Mouse (Mus musculus) limb, embryonic 11.5 days (tissue): ENCODE measurements at regions not wholly inside any gene's neighbourhood (a gene's known extent, or its start where the extent isn't known, plus 50 kb on each side); places are given as distances from the start of the nearest gene placed in this dataset.

Source experiments
- ATAC-seq: fragments of 200-750 bp; cut with Nextera tagmentation; 2 replicates; pipeline ENCODE4 v1.8.0; 2017; ENCODE audit warnings: low read depth; ENCODE audit not compliant: insufficient number of reproducible peaks, low FRiP score, low TSS enrichment
- DNase-seq: peaks from one replicate; pipeline ENCODE4 v3.0.0-alpha.2; 2015; ENCODE audit warnings: low spot score
- H3K27ac ChIP-seq: fragments of 300-500 bp; sonication (generic); replicated peaks from 2 replicates; pipeline ENCODE4 v1.5.1; 2014; ENCODE audit warnings: low read depth, mild to moderate bottlenecking, low read length
- H3K27me3 ChIP-seq: fragments of 300-500 bp; sonication (generic); 2 replicates; pipeline ENCODE4 v1.6.1; 2014; ENCODE audit warnings: mild to moderate bottlenecking, low read length, mixed read lengths; ENCODE audit not compliant: control insufficient read depth, insufficient read depth
- H3K36me3 ChIP-seq: fragments of 300-500 bp; sonication (generic); 2 replicates; pipeline ENCODE4 v1.6.1; 2014; ENCODE audit warnings: mild to moderate bottlenecking, low read length, moderate library complexity, mixed read lengths; ENCODE audit not compliant: control insufficient read depth, insufficient read depth
- H3K4me1 ChIP-seq: fragments of 300-500 bp; sonication (generic); 2 replicates; pipeline ENCODE4 v1.6.1; 2014; ENCODE audit warnings: low read length, mixed read lengths; ENCODE audit not compliant: control insufficient read depth, insufficient read depth
- H3K4me2 ChIP-seq: fragments of 300-500 bp; sonication (generic); 2 replicates; pipeline ENCODE4 v1.6.1; 2014; ENCODE audit warnings: low read depth, mild to moderate bottlenecking, moderate library complexity; ENCODE audit not compliant: severe bottlenecking
- H3K4me3 ChIP-seq: fragments of 300-500 bp; sonication (generic); 2 replicates; pipeline ENCODE4 v1.5.1; 2014; ENCODE audit warnings: low read depth, low read length
- H3K9ac ChIP-seq: fragments of 300-500 bp; sonication (generic); 2 replicates; pipeline ENCODE4 v1.6.1; 2014; ENCODE audit warnings: mild to moderate bottlenecking, low read length
- H3K9me3 ChIP-seq: fragments of 300-500 bp; sonication (generic); 2 replicates; pipeline ENCODE4 v1.6.1; 2016; ENCODE audit warnings: low read length; ENCODE audit not compliant: control insufficient read depth
- WGBS: fragments of 180-500 bp; shearing (Covaris S2); extraction: QIAGEN DNeasy Blood & Tissue Kit; methylation state at CpG from one replicate; pipeline ENCODE4 v1.1.7; 2014; 5-methylcytosine and 5-hydroxymethylcytosine counted together

DNA sequence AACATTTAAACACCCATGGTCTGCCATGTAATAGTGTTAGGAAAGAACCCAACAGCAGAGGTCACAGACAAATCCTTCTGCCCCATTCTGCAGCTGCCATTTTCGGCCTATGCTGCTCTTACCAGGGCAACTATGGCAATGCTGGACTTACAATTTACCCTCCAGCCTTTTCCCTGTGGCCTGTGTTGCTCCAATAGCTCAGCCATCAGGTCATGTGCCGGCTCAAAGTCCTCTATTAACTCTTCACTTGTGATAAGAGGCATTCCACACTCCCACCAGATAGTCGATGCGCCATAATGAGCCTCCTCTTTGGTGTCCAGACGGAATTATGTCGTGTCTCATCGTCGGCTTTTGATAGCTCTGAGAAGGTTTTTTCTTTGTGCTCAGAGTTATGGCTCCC is 214.7 kb upstream of the Ccdc122 start:
- Histone ChIP-seq H3K27ac (no peak overlapping the region), H3K9me3 (no peaks in the 10 kb centered on the region), H3K4me2 (no peak overlapping the region), H3K9ac (no peak overlapping the region), H3K27me3 (no peaks in the 10 kb centered on the region), H3K4me3 (no peak overlapping the region), H3K4me1 (no peaks in the 10 kb centered on the region), H3K36me3 (no peaks in the 10 kb centered on the region)
- no peak for ATAC-seq
- 79% methylated on average over 8 of the region's 8 CpGs for WGBS
- no peak for DNase-seq

DNA sequence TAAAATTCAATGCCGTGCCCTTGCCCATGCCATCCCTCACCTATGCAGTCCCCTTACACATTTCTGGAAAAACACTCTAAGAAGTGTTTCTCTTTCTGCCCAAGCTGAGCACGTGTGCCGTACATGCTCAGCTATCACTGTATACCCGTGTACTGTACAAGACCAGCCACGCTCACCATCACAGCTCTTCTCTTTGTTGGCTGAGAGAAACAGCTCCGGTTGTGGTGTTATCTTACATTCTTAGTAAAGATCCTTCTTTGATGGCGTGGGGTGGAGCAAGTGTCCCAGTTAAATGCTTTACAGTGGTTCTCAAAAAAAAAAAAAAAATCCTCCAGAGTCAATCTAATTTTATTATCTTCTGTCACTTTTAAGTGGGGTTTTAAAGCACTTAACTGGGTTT is 215.1 kb upstream of the Ccdc122 start:
- H3K4me2 ChIP-seq, result no peak overlapping the region
- no peaks in the 10 kb centered on the region for H3K4me1 ChIP-seq
- no peaks in the 10 kb centered on the region for H3K9me3 ChIP-seq
- no peak overlapping the region for H3K27ac ChIP-seq
- DNase-seq (no peak), ATAC-seq (no peak)
- H3K27me3 ChIP-seq, result no peaks in the 10 kb centered on the region
- WGBS, result 72% methylated on average over 7 of the region's 7 CpGs
- H3K36me3 ChIP-seq, result no peaks in the 10 kb centered on the region
- no peak overlapping the region for H3K9ac ChIP-seq
- no peak overlapping the region for H3K4me3 ChIP-seq

DNA sequence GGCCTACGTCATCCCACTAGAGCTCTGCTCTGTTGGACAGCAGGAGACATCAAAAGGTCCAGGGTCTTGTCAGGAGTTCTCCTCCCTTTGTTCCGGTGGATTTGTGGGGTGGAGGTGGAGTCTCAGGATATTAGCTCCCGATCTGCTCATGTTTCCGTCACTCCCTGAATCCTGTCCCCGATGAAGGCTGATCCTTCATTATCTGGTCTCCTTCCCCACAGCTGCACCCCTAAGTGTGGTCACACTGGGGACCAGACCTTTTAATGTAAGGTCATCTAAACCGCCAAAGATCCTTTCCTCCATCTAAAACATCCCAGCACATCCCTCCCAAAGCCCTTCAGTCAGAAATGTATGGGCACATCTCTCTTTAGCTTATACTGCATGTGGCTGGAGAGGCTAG is 215.6 kb upstream of the Ccdc122 start:
- Histone ChIP-seq H3K9me3 (no peaks in the 10 kb centered on the region), H3K36me3 (no peaks in the 10 kb centered on the region), H3K9ac (no peak overlapping the region), H3K27ac (no peak overlapping the region), H3K4me3 (no peak overlapping the region), H3K4me2 (no peak overlapping the region), H3K4me1 (no peaks in the 10 kb centered on the region), H3K27me3 (no peaks in the 10 kb centered on the region)
- ATAC-seq (no peak), DNase-seq (no peak)
- 75% methylated on average over 6 of the region's 6 CpGs for WGBS

DNA sequence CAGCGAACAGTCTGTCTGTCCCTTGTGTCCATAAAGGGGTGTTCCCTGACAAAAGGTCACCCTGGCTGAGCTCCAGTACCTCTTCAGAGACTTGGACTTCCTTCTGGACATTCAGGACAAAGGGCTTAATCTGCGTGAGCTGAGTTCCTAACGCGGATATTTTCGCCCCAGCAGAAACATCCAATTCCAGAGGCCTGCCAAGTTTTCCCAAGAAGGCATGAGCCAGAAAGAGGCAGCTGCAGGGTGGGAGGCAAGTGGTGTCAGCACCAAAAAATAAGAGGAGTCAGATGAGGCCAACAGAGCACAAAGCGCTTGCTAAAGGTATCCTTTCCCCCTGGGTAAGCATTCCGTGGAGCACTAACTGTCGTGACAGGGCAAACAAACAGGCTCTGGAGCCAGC is 216.9 kb upstream of the Ccdc122 start:
- Histone ChIP-seq H3K27me3 (no peaks in the 10 kb centered on the region), H3K9ac (no peak overlapping the region), H3K27ac (no peak overlapping the region), H3K4me3 (no peak overlapping the region), H3K9me3 (no peaks in the 10 kb centered on the region), H3K36me3 (no peaks in the 10 kb centered on the region), H3K4me1 (no peaks in the 10 kb centered on the region), H3K4me2 (no peak overlapping the region)
- DNase-seq (no peak), ATAC-seq (no peak)
- whole genome bisulfite sequencing, result 57% methylated on average over 8 of the region's 8 CpGs

GRCm38 (mm10) chr14:76818256-76819010 is 218.1 kb upstream of the Ccdc122 start:
- ATAC-seq, result no peak
- Histone ChIP-seq H3K4me2 (no peak overlapping the region), H3K27me3 (no peaks in the 10 kb centered on the region), H3K36me3 (no peaks in the 10 kb centered on the region), H3K4me3 (no peak overlapping the region), H3K4me1 (no peaks in the 10 kb centered on the region), H3K9me3 (no peaks in the 10 kb centered on the region), H3K9ac (no peak overlapping the region), H3K27ac (no peak overlapping the region)
- no peak for DNase-seq
- 66% methylated on average over 10 of the region's 10 CpGs for WGBS

- H3K36me3 ChIP-seq, result no peaks in the 10 kb centered on the region
- no peaks in the 10 kb centered on the region for H3K27me3 ChIP-seq
- no peak overlapping the region for H3K27ac ChIP-seq
- H3K4me2 ChIP-seq, result no peak overlapping the region
- ATAC-seq, result no peak
- no peak overlapping the region for H3K9ac ChIP-seq
- WGBS, result 42% methylated on average over 5 of the region's 5 CpGs
- no peak for DNase-seq
- H3K4me3 ChIP-seq, result no peak overlapping the region
- H3K4me1 ChIP-seq, result peaks cover 4% of the 10 kb centered on the region
- H3K9me3 ChIP-seq, result no peaks in the 10 kb centered on the region
Measured at GRCm38 (mm10) chr14:76817189-76817772, 219.3 kb upstream of the Ccdc122 start.

DNA sequence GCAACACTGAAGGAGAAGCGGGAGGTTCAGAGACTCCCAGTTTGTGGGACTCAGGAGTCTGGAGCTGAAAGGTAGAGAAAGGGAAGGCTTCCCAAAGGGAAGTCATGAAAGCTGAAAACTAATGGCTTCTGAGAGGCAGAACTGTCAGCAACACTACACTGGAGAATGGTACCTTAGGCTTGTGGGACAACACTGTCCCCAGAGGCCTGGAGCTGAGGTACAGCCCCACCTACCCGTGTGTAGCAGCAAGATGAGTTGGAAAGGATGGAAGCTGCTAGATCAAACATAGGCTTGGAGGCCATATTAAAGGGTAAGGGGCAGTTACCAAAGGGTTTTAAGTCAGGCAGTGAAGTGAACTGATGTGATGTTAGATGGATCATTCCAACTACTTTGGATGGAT is 219.9 kb upstream of the Ccdc122 start:
- no peak for ATAC-seq
- H3K27ac ChIP-seq, result no peak overlapping the region
- H3K27me3 ChIP-seq, result no peaks in the 10 kb centered on the region
- peaks cover 10% of the 10 kb centered on the region for H3K4me1 ChIP-seq
- H3K9ac ChIP-seq, result no peak overlapping the region
- DNase-seq, result no peak
- no peaks in the 10 kb centered on the region for H3K36me3 ChIP-seq
- H3K4me2 ChIP-seq, result no peak overlapping the region
- 92% methylated on average over 2 of the region's 2 CpGs for WGBS
- no peak overlapping the region for H3K4me3 ChIP-seq
- no peaks in the 10 kb centered on the region for H3K9me3 ChIP-seq

DNA sequence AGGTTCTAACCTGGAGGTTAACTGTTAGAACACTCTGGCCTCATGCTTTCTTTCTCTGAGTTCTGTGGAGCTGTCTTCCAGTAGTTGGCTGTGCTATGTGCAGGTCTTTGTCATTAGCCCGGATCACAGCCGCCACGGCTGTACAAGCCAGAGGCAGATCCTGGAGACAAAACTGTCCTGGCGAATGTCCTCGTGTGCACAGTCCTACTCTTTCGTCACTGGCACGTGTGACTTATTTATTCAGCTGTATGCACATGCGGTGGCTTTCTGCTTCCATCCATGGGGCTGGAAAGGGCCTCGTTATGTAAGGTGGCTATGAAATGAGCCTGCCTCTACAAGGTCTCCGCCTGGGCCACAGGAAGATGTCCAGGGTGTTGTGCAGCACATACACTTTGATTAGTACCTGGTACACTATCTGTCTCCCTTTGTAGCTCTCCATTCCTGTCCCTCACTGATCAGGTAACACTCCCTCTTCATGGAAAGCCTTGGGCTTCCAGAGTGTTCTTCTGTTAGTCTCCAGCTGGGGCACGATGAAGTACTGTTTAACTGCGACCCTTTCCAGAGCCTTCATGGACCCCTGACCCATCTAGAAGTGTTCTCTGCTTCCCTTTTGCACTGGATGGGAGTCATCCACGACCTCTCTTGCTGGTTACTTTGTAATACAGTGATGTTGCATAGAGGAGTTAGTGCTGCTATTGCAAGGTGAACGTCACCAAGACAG is 224.3 kb upstream of the Ccdc122 start:
- H3K4me3 ChIP-seq, result no peak overlapping the region
- 54% methylated on average over 14 of the region's 14 CpGs for WGBS
- no peaks in the 10 kb centered on the region for H3K36me3 ChIP-seq
- H3K4me2 ChIP-seq, result no peak overlapping the region
- H3K4me1 ChIP-seq, result peaks cover 11% of the 10 kb centered on the region
- no peak overlapping the region for H3K9ac ChIP-seq
- peak overlapping the region; percentile 68 for H3K27ac ChIP-seq
- no peaks in the 10 kb centered on the region for H3K27me3 ChIP-seq
- H3K9me3 ChIP-seq, result no peaks in the 10 kb centered on the region
- ATAC-seq (no peak), DNase-seq (no peak)
